Mouse (Mus musculus): ENCODE measurements around the gene Dzank1.
A peak's percentile ranks its signal among the peaks of the same experiment; 100 is the strongest.

The Dzank1 gene

DNA sequence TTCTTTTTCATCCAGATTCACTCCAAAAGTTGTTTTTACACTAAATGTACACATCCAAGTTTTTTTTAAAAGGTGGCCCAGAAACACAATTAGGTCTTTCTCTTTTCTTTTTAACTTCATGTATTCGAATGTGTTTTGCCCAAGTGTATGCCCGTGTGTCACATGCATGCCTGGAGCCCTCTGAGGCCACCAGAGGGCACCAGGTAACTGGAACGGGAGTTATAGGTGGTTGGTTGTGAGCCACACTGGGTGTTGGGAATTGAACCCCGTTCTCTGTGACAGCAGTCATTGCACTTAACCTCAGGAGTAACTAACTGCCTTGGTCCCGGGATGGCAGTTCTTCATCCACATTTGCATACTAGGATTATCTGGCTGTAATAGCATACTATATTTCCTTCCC lies 60.0 kb downstream of the Dzank1 start:
- DNase-seq (ENCODE audit: low read depth, low spot score): no peak

DNA sequence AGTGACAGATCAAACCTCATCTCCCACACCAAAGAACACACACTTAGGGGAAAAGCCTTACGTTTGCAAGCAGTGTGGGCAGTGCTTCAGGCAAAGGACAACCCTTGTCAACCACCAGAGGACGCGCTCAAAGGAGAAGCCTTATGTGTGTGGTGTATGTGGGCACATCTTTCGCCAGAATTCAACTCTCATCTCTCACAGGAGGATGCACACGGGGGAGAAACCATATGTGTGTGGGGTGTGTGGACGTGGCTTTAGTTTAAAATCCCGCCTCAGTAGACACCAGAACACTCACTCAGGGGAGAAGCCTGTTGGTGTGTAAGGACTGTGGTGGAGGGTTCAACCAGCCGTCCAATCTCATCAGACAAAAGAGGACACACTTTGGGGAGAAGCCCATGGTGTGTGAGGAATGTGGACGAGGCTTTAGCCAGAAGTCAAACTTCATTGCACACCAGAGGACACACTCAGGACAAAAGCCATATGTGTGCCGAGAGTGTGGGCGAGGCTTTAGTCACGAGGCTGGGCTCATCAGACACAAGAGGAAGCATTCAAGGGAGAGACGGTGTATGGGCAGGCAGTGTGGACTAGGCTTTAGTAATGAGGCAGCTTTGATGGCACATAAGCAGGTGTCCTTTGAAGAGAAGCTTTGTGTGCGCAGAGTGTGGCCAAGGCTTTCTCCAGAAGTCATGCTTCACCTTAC lies 61.2 kb downstream of the Dzank1 start:
- DNase-seq (ENCODE audit: low read depth, low spot score): peak; percentile 80

DNA sequence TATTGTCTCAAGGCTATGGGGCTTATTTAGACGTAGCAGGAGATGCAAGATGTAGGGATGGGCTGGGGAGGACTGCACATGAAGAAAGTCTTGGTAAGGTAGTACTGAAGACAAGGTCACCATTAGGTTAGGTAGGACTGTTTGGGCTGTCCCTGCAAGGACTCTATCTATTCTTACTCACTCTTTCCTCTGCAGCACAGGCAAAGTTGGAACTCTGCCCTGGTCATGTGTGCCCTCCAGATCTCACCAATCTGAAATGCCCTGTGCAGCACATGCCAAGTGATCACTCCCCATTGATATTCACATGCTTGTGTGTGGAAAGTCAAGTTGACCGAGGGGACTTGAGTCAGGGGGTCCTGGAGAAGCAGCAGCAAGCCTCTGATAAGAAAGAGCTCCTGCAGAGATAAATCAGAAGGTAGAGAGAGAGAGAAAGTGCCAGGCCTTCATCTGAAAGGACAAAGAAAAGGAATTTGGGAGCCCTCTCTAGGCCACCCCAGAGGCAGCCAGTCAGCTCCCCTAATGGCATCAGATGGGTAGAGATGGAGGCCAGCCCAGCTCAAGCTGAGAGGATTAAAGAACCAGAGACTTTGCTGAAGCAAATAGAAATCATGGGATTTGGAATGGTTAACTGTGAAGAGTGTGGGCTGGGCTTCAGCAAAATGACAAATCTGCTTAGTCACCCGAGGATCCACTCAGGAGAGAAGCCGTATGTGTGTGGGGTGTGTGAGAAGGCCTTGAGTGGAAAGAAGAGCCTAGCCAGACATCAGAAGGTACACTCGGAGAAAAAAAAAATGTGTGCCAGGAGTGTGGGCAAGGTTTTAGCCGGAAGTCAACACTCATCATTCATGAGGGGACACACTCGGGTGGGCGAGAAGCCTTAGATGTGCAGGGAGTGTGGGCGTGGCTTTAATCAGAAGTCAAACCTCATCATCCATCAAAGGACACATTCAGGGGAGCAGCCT lies 62.1 kb downstream of the Dzank1 start:
- DNase-seq (ENCODE audit: low read depth, low spot score): peak; percentile 93

DNA sequence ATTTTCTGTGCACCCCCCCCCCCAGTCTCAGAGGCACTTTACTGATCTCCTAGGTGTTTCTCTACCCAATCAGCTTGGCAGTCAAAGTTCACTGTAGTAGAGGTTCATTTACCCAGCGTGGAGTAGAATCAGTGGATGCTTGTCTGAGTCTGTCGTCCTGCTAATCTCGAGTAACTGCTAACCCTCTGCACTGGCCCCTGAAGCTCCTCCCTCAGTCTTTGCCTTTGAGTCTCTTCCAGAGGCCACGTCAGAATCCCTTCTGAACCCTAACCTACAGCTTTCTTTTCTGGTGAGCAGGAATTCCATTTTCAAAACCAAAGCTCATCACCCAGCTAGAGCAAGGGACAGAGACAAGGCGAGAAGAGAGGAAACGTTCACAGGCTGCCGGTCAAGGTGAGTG lies 63.0 kb downstream of the Dzank1 start:
- no peak for DNase-seq (ENCODE audit: low read depth, low spot score)

DNA sequence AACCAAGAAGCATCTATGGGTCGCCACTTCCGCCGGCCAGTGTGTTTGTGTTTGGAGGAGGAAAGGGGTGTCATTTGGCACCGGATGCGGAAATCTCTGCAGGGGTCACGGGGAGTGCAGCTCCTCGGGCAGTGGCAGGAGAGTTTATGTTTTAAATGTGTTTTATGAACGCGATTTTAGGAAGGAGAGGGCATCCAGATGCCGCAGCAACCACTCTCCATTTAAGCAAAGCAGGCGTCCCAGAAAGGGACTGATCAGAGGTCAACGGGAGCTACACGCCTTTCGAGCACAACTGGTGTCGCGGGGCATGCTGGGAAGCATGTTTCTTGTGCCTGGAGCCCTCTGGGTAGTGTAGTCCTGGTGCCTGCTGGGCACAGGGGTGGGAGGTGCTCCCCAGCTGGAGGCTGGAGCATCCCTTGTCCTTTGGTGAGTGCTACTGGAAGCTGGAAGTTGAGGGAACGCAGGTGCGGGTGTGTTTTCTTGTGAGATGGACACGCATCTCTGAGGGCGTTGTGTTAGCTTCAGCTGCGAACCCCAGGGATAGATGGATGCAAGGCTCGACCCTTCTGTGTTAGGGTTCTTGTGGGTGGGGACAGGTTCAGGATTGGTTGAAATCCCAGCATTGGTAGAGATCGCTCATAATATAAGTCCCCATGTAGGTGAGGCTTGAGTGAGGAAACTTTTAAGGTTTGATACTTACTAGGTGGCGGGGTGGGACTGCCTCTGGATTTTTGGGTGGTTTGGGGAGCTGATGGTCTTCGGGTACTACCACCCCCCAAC lies 68.0 kb downstream of the Dzank1 start:
- DNase-seq (ENCODE audit: low read depth, low spot score): peak; percentile 97

DNA sequence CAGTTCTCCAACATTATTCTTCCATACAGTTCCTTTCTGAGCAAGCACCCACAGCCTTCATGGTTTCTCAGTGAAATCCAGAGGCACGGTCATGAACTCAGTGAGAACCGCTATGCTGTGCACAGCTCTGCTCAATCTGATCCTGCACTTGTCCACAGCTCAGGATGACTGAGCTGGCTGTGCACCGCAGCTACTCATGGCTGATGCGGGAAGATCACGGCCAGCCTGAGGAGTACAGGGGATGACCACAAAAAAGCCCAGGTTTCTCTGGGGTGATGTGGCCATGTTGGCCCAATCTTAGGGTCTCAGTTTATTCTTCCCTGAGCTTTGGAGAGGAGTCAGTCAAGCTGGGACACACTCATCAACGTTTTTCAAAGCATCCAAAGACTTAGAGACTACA lies 68.9 kb downstream of the Dzank1 start:
- DNase-seq (ENCODE audit: low read depth, low spot score): no peak

DNA sequence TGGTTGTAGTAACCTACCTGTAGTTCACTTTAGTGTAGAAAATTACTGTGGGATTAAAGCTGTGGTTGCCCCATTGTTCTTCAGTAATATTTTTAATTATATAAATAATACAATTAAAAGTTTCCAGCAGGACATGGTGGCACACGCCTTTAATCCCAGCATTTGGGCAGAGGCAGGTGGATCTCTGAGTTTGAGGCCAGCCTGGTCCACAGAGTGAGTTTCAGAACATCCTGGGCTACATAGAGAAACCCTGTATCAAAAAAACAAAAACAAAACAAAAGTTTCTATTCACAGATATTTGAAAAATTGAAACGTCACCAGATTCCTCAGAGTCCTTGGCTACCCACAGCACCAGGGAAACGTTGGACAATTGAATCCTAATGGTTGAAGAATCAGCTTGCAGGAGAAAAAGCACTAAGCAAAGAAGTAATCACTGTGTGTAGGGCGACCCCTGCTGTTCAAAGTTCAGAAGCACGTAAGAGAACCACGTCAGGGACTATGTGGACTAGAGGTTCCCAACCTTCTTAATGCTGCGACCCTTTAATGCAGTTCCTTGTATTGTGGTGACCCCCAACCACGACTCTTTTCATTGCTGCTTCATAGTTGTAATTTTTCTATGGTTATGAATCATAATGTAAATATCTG lies 74.7 kb downstream of the Dzank1 start:
- peak; percentile 94 for DNase-seq (ENCODE audit: low read depth, low spot score)

DNA sequence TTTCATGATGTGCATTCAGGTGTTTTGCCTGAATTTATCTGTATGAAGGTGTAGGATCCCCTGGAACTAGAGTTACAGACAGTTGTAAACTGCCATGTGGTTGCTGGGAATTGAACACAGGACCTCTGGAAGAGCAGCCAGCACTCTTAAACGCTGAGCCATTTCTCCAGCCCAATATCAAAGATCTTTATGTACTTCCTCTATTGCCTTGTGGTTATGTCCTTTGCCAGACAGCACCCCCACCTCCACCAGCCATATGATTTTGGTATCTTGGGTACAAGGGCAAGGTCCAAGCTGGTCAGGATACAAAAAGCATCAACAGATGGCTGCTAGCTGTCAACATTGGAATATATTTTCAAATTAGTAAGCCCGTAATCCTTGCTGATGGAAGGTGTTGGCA lies 76.8 kb downstream of the Dzank1 start:
- DNase-seq (ENCODE audit: low read depth, low spot score): no peak

DNA sequence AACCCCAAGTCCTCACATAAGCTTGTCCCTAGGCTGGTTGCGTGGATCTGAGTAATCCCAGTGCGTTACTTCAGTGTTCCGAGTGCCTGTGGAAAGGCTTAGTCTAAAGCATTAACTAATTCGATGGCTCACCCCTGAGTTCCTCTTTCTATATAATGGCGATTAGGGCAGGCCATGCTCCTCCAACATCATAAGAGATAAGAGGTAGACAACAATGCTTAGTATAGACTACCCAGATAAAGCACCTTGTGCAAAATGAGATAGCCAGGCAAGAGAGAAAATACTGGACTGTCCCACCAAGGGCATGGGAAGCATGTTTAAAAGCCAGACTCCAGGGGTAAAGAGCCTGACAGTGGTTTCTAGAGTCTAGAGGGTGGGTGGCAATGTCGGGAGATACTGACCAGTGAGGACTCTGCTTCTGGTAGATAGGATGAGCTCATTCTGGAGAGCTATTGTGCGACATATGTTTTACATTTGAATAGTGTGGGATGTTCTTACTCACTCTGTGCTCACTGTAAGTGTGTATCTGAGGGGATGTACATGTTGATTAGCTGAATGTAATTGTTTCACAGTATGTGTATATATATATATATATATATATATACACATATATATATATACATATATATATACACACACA lies 80.7 kb downstream of the Dzank1 start:
- peak; percentile 37 for DNase-seq (ENCODE audit: low read depth, low spot score)

DNA sequence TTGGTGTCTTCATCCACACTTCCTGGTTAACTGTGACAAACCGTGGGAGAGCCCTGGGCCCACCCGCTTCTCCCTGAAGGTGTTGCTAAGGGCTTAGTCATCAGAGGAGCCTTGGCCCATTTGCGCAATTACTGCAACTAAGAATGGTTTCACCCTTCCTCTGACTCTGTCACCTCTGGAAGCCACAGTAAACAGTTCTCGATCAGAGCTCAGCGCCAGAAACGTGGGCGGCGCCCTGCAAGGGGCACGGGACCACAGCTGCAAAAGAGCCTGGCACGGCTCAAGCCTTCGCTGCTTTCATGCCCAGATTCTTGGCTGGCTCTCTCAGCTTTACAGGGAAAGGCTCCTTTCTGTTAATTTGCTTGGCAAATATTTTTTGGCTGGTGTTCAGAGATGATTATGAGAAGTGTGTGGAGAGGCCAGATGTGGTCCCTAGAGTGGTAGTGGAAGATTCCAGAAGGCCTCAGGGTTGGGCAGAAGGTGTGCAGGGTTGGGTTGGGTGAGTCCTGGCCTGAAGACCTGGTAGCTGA lies 85.8 kb downstream of the Dzank1 start:
- DNase-seq (ENCODE audit: low read depth, low spot score): peak; percentile 84

DNA sequence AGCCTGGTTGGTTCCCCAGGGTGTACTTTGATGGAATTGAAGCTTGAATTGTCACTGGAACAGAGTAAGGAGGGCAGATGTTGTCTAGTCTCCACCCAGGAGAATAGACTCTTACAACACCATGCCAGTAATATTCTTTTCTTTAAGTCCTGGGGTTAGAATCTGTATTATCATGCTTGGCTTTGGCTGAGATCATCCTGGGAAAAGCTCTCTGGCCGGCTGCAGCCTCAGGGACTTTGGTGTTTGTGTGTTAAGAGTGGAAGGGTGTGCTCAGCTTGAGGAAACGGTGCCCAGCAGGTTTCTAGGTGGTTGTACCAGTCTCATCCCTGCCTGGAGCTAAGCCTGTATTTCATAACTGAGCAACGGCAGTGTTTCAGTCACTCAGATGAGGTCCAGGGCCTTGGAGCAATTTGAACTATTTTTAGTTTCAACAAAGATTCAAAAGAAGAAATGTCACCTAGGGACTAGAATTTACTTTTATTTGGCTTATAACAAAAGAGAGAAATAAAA lies 88.0 kb downstream of the Dzank1 start:
- no peak for DNase-seq (ENCODE audit: low read depth, low spot score)

DNA sequence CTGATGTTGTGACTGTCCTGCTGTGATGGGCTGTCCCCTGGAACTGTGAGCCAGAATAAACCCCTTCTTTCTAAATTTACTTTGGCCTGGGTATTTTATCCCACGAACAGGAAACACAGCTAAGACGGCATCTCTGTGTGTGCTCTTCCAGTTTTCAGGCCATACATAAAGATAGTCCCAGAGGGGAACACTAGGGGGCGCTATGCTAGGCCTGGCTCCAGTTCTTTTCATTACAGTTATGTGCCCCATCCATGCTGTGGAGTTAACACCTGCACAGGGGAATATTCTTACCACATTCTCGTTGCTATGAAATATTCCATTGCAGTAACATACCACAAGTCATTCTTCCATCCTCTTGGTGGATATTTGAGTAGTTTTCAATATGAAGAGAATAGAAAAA lies 88.8 kb downstream of the Dzank1 start:
- no peak for DNase-seq (ENCODE audit: low read depth, low spot score)

DNA sequence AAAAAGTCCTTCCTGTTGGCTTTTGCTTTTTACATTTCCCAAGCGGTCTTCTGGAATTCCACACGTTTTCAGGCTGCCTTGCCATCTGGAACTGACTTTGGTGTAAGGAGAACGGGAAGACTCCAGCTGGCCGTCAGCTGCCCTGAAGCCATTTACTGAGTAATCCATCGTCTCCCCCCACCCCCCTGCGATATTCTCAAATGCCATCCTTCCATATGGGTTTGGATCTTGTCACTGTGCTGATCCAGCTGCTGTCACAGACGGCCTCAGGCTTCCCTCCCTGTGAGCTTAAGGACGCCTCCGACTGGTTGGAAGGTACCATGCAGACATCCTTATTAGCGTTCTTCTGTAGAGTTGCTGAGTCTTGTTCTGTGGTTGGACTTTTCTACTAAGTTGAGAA lies 91.5 kb downstream of the Dzank1 start:
- DNase-seq (ENCODE audit: low read depth, low spot score): peak; percentile 84

DNA sequence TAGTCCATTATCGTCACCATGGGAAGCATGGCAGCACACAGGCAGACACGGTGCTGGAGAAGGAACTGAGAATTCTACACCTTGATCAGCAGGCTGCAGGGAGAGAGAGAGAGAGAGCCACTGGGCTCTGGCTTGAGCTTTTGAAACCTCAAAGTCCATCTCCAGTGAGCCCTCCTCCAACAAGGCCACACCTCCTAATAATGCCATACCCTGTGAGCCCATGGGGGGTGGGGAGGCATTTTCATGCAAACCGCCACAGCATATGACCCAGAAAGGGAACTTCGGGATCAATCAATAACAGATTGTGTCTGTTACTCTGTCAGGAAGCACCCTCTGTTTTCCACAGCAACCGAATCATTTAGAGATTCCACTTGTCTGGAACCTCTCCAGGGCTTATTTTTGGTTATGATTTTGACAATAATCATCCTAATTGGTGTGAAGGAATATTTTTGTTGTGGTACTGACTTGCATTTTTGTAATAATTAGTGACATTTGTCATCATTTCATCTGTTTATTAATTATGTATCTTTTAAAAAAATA lies 95.9 kb downstream of the Dzank1 start:
- DNase-seq (ENCODE audit: low read depth, low spot score): peak; percentile 15

DNA sequence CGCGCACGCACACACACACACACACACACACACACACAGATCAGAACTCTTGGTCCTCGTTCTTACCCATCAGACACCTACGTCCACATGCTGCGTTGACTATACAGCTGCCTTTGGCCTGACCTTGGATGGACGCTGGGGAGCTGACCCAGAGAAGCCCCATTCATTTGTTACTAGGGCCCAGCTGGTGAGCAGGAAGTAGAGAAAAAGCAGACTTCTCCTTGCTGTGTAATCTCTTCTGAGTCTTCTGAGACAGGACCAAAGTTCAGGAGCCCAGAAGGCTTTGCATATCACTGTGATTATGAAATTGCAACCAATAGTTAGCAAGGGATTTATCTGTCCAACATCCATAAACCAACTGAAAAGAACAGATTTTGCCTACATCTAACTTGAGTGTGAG lies 98.0 kb downstream of the Dzank1 start:
- no peak for DNase-seq (ENCODE audit: low read depth, low spot score)

DNA sequence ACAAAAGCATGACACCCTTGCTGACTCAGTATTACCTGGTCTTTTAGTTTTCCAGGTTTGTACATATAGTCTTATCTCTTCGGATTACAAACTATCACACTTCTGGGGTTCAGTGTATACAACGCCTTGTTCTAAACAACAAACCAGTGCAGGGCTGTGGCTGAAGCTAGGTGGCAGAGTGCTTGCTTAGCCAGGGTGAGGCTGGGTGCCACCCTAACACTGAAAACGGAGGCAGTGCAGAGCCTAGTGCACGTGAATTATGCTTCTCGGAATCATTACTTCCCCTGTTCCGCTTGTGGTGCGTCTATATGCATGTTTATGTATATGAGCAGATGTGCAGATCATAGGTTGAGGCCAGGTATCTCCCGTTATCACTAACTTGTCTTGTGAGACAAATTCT lies 98.6 kb downstream of the Dzank1 start:
- no peak for DNase-seq (ENCODE audit: low read depth, low spot score)

DNA sequence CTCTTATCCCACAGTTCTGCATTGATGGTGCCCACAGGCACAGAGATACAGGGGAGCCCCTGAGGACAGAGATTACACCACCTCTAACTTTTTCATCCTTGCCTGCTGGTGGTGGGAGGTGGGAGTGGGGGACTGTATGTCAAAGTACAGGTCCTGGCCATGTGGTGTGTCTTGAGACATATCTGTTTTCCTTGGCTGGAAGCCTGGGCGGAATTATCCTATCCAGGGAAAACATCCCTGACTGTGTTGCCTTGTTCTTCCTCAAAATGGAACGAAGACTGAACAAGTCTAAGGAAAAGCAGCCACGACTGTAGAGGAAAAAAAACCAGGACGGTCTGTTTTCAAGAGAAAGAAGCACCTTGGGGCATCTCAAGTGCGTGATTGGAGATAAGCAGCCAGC lies 99.4 kb downstream of the Dzank1 start:
- DNase-seq (ENCODE audit: low read depth, low spot score): no peak

DNA sequence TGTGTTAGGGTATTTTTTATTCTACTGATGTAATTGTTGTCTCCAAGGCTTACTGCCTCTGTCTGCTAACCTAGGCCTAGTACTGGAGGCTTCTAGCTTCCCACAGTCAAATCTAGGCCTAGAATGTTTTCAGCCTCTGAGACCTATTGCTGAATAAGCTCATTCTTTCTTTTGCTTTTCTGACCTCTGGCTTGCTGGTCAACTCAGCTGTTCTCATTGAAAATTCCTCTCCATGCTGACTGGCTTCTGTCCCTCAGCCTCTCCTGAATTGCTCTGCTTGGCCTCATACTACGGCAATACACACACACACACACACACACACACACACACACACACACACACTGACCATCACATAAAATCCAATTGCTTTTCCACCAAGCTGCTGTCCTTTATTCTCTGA lies 101.5 kb downstream of the Dzank1 start:
- no peak for DNase-seq (ENCODE audit: low read depth, low spot score)

DNA sequence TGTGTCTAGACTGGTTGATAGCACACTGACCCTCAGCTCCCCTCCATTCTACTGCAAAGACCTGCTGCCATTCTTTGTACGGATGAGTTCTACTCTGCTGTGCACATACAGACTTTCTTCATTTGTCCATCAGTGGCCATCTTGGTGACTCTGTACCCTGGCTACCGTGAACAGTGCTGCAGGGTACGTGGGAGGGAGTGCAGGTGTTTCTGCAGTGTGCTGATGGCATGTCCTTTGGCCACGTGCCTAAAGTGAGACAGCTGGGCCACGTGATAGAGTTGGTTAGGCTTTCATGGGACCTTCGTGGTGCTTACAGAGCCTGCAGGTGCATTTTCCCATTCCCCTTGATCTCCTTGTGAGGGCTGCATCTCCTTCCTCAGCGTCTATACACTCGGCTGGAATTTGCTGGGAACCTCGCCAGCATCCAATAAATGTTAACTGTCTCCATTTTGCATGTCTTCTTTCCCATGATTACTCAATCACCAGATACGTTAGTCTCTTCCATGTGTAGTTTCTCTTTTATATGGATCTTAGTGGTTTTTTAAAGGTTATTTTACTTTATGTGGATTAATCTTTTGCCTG lies 105.0 kb downstream of the Dzank1 start:
- no peak for DNase-seq (ENCODE audit: low read depth, low spot score)

All from brain, adult 2 months (tissue).